Mouse (Mus musculus) lung, postnatal 0 days (tissue): Measurements from ENCODE around the gene Marc1.

ENCODE experiments used
- CTCF ChIP-seq: IDR thresholded peaks from 2 replicates; pipeline ENCODE4 v1.5.1; 2016; ENCODE audit warnings: antibody characterized with exemption, mild to moderate bottlenecking
- EP300 ChIP-seq: IDR thresholded peaks from 2 replicates; pipeline ENCODE4 v1.6.1; 2016; ENCODE audit warnings: antibody characterized with exemption, mild to moderate bottlenecking, control low read depth

GRCm38 (mm10) chr1:184763866-184764265 lies 47.2 kb downstream of the Marc1 start:
- TF ChIP-seq CTCF = no peak
- no peak for TF ChIP-seq EP300
